ENCODE assay signal across 19 mouse cellular contexts in the genomic region with DNA sequence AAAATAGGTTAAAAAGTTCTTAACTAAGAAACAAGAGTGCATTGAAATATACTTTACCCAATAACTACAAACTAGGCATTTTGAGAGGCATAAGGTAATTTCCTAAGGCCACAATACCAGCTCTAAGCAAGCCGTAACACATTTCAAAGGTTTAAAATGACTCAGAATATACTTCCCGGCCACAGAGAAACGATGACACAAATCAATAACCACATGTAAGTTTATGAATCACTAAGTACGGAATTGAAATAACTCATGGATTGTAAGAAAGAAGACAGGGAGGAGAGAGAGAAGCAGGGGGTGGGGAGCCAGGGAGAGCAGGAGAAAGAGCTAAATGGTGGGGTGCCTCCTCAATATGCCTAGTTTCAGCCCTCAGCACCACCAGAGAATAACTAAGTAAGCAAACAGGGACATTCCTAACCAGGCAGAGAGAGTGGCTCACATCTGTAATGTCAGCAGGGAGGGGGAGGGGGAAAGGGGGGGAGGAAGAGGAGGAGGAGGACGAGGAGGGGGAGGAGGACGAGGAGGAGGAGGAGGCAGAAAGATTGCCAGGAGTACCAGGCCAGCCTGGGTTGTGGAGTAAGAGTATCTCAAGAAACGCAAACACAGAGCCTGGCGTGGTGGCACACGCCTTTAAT.
"Had no signal": no experiment of that assay in that cellular context is flagged by ENCODE, and none has a peak within 500 bp of the region (broad histone marks: within the 10 kb centered on the region; RNA-seq: fewer than 3 reads in every experiment).

No protein-coding gene starts in this region.

- H3K27ac ChIP-seq: limb, embryonic 12.5 days; limb, embryonic 15.5 days; liver, embryonic 14.5 days; lung, embryonic 15.5 days; midbrain, embryonic 12.5 days; midbrain, embryonic 15.5 days; neural tube, embryonic 12.5 days; neural tube, embryonic 15.5 days had no signal

- H3K36me3 ChIP-seq: limb, embryonic 12.5 days; limb, embryonic 15.5 days; lung, embryonic 15.5 days; midbrain, embryonic 12.5 days; midbrain, embryonic 15.5 days; neural tube, embryonic 12.5 days; neural tube, embryonic 15.5 days had no signal

- H3K9me3 ChIP-seq: limb, embryonic 12.5 days; limb, embryonic 15.5 days; lung, embryonic 15.5 days; midbrain, embryonic 12.5 days; midbrain, embryonic 15.5 days; neural tube, embryonic 12.5 days; neural tube, embryonic 15.5 days had no signal

- H3K4me3 ChIP-seq: limb, embryonic 12.5 days; limb, embryonic 15.5 days; lung, embryonic 15.5 days; midbrain, embryonic 12.5 days; midbrain, embryonic 15.5 days; neural tube, embryonic 12.5 days; neural tube, embryonic 15.5 days had no signal

- H3K27me3 ChIP-seq: limb, embryonic 12.5 days; limb, embryonic 15.5 days; lung, embryonic 15.5 days; midbrain, embryonic 12.5 days; midbrain, embryonic 15.5 days; neural tube, embryonic 12.5 days; neural tube, embryonic 15.5 days had no signal

- H3K4me1 ChIP-seq: limb, embryonic 12.5 days; limb, embryonic 15.5 days; lung, embryonic 15.5 days; midbrain, embryonic 12.5 days; midbrain, embryonic 15.5 days; neural tube, embryonic 12.5 days; neural tube, embryonic 15.5 days had no signal

- H3K4me2 ChIP-seq: limb, embryonic 12.5 days; limb, embryonic 15.5 days; liver, embryonic 11.5 days; lung, embryonic 15.5 days; midbrain, embryonic 12.5 days; midbrain, embryonic 15.5 days; neural tube, embryonic 12.5 days; neural tube, embryonic 15.5 days had no signal

- DNase-seq: kidney, postnatal 14 days; kidney, postnatal 4 days; left cerebral cortex, postnatal 4 days; liver, postnatal 0 days; lung, postnatal 10 days; lung, postnatal 4 days; right cerebral cortex, adult 18-20 months; right cerebral cortex, postnatal 14 days; thymus, adult 18-20 months; thymus, postnatal 36 days had no signal

- ATAC-seq: liver, postnatal 0 days; midbrain, embryonic 15.5 days had no signal

- H3K9ac ChIP-seq: limb, embryonic 12.5 days; limb, embryonic 15.5 days; liver, embryonic 14.5 days; liver, postnatal 0 days; lung, embryonic 15.5 days; midbrain, embryonic 12.5 days; midbrain, embryonic 15.5 days; neural tube, embryonic 12.5 days; neural tube, embryonic 15.5 days had no signal
